Mouse (Mus musculus): Measurements from ENCODE around the gene Gm14862.
"Not testable (repeated sequence)": the region's sequence is repeated elsewhere in the genome, so short reads cannot be mapped to it uniquely, and the experiment has no call there.

The Gm14862 gene

GRCm38 (mm10) chrX:9256766-9257165 is at the start of gene Gm14862:
TSS of gene Gm14862 (minus strand) at chrX:9256899.
- DNase-seq (ENCODE audit: low read depth, low spot score): no peak

GRCm38 (mm10) chrX:9303455-9303854 is 46.8 kb upstream of the Gm14862 start:
- DNase-seq (ENCODE audit: low read depth, low spot score): no peak

- DNase-seq (ENCODE audit: low read depth, low spot score): no peak
Measured at GRCm38 (mm10) chrX:9302791-9303190, 46.1 kb upstream of the Gm14862 start.

GRCm38 (mm10) chrX:9298413-9298864 is 41.7 kb upstream of the Gm14862 start:
- DNase-seq (ENCODE audit: low read depth, low spot score): no peak

DNA sequence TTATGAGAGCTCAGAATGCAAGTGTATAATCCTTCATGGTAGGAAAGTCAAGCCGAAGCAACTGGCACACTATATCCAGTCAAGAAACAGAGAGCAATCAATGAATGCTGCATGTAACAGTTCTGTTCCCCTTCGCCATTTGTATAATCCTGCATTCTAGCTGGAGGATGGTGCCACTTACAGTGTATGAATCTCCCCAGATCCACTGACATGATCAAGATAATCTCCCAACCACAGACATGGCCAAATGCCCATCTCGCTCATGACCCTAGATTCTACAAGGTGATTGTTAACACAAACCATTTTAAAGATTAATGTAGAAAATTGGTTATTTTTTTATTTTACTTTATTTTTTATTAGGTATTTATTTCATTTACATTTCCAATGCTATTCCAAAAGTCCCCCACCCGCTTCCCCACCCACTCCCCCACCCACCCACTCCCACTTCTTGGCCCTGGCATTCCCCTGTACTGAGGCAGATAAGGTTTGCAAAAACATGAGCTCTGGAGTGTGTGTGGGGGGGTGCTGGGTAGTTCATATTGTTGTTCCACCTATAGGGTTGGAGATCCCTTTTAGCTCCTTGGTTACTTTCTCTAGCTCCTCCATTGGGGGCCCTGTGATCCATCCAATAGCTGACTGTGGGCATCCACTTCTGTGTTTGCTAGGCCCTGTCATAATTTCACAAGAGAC is 36.6 kb upstream of the Gm14862 start:
- DNase-seq (ENCODE audit: low read depth, low spot score): not testable (repeated sequence)

GRCm38 (mm10) chrX:9283464-9283863 is 26.8 kb upstream of the Gm14862 start, which contains the start of gene H2al1m:
TSS of gene H2al1m (plus strand) at chrX:9283764.
- not testable (repeated sequence) for DNase-seq (ENCODE audit: low read depth, low spot score)

DNA sequence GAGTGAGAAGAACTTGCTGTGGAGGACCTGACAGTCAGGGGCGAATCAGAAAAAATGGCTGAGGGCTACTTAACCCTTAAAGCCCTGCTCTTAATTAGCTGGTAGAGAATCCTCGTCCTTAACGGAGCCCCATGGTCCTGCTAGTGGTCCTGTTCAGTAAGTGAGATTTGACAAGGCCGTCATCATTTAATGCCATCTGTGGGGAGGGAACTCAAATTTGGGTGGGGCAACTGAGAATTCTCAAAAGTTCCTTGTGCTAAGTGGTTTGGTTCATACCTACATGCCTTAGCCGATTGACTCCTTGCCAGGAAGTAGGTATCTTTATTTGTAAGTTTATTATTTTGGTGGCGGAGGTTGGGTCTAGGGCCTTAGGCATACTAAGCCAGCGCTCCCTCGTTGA is 17.6 kb upstream of the Gm14862 start:
- DNase-seq (ENCODE audit: low read depth, low spot score): no peak

DNA sequence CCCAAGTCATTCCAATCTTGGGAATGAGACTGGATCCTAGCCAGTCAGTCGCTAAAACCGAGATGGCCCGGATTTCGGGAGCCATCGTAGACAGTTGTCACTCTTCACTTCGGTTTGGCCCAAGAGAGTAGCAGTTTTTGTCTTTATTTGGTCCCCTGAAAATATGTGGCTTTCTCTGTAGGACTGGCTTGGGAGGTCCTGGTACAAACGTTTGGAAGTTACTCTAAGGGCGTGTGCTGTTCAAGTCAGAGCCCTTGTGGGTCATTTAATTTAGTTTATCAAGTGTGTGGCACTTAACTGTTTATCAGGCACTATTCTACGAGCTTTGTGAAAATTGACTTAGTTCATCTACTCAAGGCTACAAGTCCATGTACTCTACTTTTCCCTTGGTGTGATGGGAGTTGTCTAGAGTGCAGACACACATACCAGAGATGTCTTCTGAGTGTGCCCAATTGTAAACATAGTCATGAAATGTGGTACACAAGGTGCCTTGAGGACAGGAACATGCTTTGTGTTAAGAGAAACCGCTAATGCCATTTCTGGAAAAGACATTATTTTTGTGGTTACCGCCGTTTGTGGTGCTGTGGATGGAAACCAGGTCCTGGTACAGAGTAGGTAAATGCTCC is 16.8 kb upstream of the Gm14862 start:
- DNase-seq (ENCODE audit: low read depth, low spot score): no peak

DNA sequence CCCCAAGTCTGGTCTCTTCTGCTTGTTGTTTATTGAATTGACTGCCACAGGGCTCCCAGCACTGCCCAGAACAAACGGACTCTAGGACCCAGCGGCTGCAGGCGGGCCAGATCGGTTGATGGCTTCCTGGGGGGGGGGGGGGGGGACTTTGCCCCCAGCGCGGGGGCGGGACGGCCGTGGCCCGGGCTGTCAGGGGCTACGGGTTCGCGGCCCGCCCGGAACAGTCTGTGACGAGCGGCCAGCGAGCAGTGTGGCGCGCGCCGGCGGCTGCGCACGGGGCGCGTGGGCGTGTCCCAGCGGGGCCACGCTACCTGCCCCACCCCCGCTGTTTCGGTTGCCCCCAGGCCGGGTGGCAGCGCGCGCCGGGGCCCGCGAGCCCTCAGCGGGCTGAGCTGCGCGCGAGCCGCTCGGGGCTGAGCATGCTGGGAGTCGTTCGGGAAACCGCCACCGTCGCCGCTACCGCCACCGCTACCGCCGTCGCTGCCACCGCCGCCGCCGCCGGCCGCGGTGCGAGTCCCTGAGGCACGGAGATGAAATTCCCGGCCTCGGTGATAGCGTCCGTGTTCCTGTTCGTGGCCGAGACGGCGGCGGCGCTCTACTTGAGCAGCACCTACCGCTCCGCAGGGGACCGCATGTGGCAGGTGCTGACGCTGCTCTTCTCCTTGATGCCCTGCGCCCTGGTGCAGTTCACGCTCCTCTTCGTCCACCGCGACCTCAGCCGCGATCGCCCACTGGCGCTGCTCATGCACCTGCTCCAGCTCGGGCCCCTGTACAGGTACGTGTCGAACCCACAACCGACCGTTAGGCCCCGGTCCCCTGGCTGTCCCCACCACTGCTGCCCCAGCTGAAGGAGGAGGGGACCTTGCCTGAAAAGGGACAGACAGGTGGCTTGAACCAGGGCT is 16.0 kb upstream of the Gm14862 start, which contains the start of gene Xk:
Gene Xk (plus strand): TSS at position 297 of the 902 bp plus-strand sequence.
- peak; percentile 72 for DNase-seq (ENCODE audit: low read depth, low spot score)

DNA sequence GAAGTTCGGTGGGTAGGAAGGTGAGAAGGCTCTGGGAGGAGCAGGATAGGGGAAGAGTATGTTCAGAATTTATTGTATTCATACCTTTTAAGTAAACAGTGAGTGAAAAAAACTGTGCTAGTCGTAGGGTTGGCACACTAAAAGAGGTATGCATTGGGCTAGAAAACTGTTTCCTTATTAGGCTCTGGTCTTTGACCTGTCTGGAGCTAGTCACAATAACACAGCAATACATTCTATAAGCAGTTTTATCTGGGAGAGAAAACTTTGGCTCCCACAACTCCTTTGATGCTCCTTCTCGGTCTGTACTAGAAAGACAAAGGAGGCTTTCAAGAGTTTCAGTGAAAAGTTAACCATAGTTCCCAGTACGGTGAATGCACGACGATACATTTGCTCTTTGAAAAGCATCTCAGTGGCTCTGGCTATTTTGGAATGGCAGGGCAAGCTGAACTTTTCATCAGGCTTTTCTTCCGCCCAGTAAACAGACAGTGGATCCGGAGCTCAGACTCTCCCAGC is 15.3 kb upstream of the Gm14862 start:
- DNase-seq (ENCODE audit: low read depth, low spot score): no peak

GRCm38 (mm10) chrX:9271112-9271511 is 14.4 kb upstream of the Gm14862 start:
- no peak for DNase-seq (ENCODE audit: low read depth, low spot score)

GRCm38 (mm10) chrX:9259267-9259666 is 2.6 kb upstream of the Gm14862 start:
- DNase-seq (ENCODE audit: low read depth, low spot score): no peak

GRCm38 (mm10) chrX:9257831-9258230 is 1.1 kb upstream of the Gm14862 start:
- no peak for DNase-seq (ENCODE audit: low read depth, low spot score)

- no peak for DNase-seq (ENCODE audit: low read depth, low spot score)
Measured at GRCm38 (mm10) chrX:9254901-9255300, 1.8 kb downstream of the Gm14862 start.

DNA sequence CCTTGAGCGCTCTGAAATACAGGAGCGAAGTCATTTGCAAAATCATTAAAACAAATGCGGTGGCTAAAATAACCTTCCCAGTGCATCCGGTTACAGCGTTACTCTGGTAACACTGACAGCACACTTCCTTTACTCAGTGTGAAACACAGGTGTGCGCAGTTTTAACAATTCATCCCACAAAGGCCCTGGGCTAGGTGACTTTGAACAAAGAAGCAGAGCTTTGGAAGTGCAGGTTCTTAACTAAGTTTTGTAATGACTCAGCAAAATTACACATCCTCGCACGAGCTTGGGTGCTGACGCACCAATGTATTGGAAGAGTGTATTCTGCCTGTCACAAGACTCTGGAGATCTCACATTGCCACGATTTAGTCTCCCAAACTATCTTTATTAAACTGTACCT is 2.7 kb downstream of the Gm14862 start:
- no peak for DNase-seq (ENCODE audit: low read depth, low spot score)

DNA sequence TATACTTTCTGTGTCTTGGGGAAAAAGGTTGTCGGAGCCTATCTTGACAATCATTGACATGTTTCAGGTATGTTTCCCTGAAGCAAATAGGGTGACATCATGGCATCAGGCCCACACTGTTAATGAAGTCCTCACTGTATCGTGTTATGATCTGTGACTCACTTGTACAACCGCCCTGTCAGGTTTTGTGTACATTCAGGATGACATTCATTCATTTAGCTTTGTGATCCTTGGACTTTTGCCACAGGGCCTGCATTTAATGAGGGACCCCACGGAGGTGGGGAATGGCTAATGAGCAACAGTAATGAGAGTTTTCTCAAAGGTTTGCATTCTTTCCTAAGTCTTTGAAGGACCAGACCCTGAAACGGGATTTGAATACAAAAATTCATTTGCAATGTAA is 7.8 kb downstream of the Gm14862 start:
- no peak for DNase-seq (ENCODE audit: low read depth, low spot score)

- no peak for DNase-seq (ENCODE audit: low read depth, low spot score)
Measured at GRCm38 (mm10) chrX:9244603-9245336, 11.9 kb downstream of the Gm14862 start.

DNA sequence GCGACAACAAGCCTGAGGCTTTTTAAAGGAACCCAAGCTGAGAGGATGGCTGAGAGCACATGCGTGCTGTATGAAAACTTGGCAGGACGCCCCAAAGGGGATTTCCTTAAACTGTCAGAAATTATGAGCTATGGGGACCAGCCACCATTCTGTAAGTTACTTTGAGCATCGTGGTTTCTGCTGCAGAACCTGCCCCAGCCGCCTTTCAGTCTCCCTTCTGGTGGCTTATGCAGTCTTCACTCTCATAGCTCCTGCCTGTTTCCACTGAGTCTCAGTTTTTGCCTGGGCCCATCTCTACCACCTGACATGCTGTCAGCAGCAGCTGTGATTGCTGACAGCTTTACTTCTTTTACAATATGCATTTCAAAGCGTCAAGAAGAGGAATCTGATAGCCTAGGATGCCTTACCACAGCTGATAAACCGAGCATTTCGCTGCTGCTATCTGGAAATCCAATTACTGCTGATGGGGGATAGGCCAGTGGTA is 13.3 kb downstream of the Gm14862 start:
- DNase-seq (ENCODE audit: low read depth, low spot score): peak; percentile 11

- DNase-seq (ENCODE audit: low read depth, low spot score): no peak
Measured at GRCm38 (mm10) chrX:9240737-9241591, 15.7 kb downstream of the Gm14862 start.

DNA sequence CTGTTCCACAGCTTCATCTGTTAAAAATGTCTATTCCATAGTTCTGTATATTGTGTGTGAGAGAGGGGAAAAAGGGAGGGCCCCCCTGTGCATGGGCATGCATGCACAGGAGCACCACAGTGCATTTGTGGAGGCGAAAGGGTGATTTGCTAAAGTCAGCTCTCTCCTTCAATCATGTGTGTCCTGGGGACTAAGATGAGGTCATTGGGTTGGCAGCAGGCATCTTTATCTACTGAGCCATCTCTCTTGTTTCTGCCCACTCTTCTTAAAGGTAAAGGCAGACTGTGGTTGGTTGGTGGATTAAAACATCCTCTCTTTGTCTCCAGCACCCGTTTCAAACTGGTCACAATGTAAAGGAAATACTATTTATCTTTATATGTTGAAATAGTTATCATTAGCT is 29.6 kb downstream of the Gm14862 start:
- DNase-seq (ENCODE audit: low read depth, low spot score): no peak

All from CD4-positive helper T cell, adult 2 months (primary cell).